Comparison of ENCODE assay signal across 15 mouse cellular contexts in genomic region chr8:78568196-78568595, GRCm38 (mm10). TPM values are rescaled to one million over a fixed set of nuclear protein-coding genes. Genes with fewer than 3 reads are reported as not detected.
A peak's percentile ranks its signal among the peaks of the same experiment; 100 is the strongest.
DNase-seq lines count a peak whose midpoint lies in the region; ATAC-seq lines count a peak whose summit lies in the region.
"Had no signal": no experiment of that assay in that cellular context is flagged by ENCODE, and none has a peak within 500 bp of the region (broad histone marks: within the 10 kb centered on the region; RNA-seq: fewer than 3 reads in every experiment).

No protein-coding gene starts in this region.

- peak; percentile 23 for DNase-seq in retina, adult 2 months (ENCODE audit: low read depth, low spot score)
- DNase-seq in retina, embryonic 14.5 days (ENCODE audit: low spot score) = no peak
- DNase-seq in gastrocnemius, postnatal 10 days = peak; percentile 13
- DNase-seq in retina, postnatal 7 days (ENCODE audit: low read depth, low spot score) = peak; percentile 27
- no peak for DNase-seq in layer of hippocampus, adult 8-10 months (ENCODE audit: low spot score in 2 of 2)
- DNase-seq: adrenal gland, postnatal 10 days; B cell, adult 2 months; cerebellum, adult 11 months; cerebellum, adult 8-10 months; cerebellum, postnatal 14 days; heart, postnatal 36 days; kidney, adult 11 months had no signal

- ATAC-seq in inflammation-experienced regulatory T-cells, adult 6 months = no peak
- ATAC-seq: CD4-positive, CD25-positive, alpha-beta regulatory T cell, adult 4 months; forebrain, embryonic 16.5 days had no signal

RNA-seq across cellular contexts. Expression of gene Slc10a7, which starts 59.0 kb away (rescaled TPM):
- 10 to 100 TPM; 10.1 to 11.0 TPM for total RNA-seq in gastrocnemius, postnatal 10 days (2021)
- polyA plus RNA-seq in inflammation-experienced regulatory T-cells, adult 6 months (2017; shearing (Covaris generic)) = 10 to 100 TPM; 13.2 to 19.9 (median 17.1) TPM
- total RNA-seq in layer of hippocampus, adult 8-10 months (2022) = 1 to 10 TPM; 6.2 to 9.9 (median 6.9) TPM

RNA-seq across cellular contexts. Expression of gene Rbmxl1, which starts 59.5 kb away (rescaled TPM):
- 10 to 100 TPM; 21.5 to 27.6 TPM for total RNA-seq in gastrocnemius, postnatal 10 days (2021)
- polyA plus RNA-seq in inflammation-experienced regulatory T-cells, adult 6 months (2017; shearing (Covaris generic)) = 100 to 1,000 TPM in 1 of 3 experiments, 10 to 100 TPM in 2; 70.4 to 118 (median 86.4) TPM
- 10 to 100 TPM; 53.0 to 54.4 (median 53.5) TPM for total RNA-seq in layer of hippocampus, adult 8-10 months (2022)

Comparison
In these comparisons a context has a peak if more than half of its experiments do, and no peak if none do; other contexts are left out.
1. DNase-seq: peak in retina, adult 2 months (single experiment), gastrocnemius, postnatal 10 days (single experiment) and retina, postnatal 7 days (single experiment); none in retina, embryonic 14.5 days (single experiment) and layer of hippocampus, adult 8-10 months (0 of 2).